Mouse (Mus musculus): Measurements from ENCODE around the gene Zfp91. TPM values are rescaled to one million over a fixed set of nuclear protein-coding genes. Genes with fewer than 3 reads are reported as not detected.

The Zfp91 gene
- total RNA-seq, 2 experiments from 2014 or later, result 81.2 to 83.3 TPM

Other genes with a start within 250 kb of the Zfp91 start
- not detected for gene Gm4952, start 196.2 kb downstream of the Zfp91 start, total RNA-seq (2021)
- gene Glyat, start 162.8 kb downstream of the Zfp91 start, total RNA-seq (2021), result not detected
- gene Olfr1442, start 125.7 kb downstream of the Zfp91 start, total RNA-seq (2021), result not detected
- gene Olfr1443, start 118.0 kb downstream of the Zfp91 start, total RNA-seq (2021), result not detected
- gene Keg1, start 100.3 kb downstream of the Zfp91 start, total RNA-seq (2021), result not detected
- gene Cntf, start 30.5 kb downstream of the Zfp91 start, total RNA-seq (2021), result 1 to 10 TPM; 3.1 to 3.5 TPM
- under 1 TPM; 0.67 to 0.90 TPM for gene Lpxn, start 67 bp upstream of the Zfp91 start, total RNA-seq (2021)
- gene Gm5244, start 50.6 kb upstream of the Zfp91 start, total RNA-seq (2021), result not detected
- not detected for gene Olfr1444, start 61.2 kb upstream of the Zfp91 start, total RNA-seq (2021)
- gene Olfr1445, start 87.7 kb upstream of the Zfp91 start, total RNA-seq (2021), result not detected
- not detected for gene Olfr1446, start 97.4 kb upstream of the Zfp91 start, total RNA-seq (2021)
- not detected for gene Olfr1447, start 107.6 kb upstream of the Zfp91 start, total RNA-seq (2021)
- gene Olfr1448, start 128.3 kb upstream of the Zfp91 start, total RNA-seq (2021), result not detected
- not detected for gene Olfr1449, start 134.7 kb upstream of the Zfp91 start, total RNA-seq (2021)
- gene Olfr1450, start 154.1 kb upstream of the Zfp91 start, total RNA-seq (2021), result not detected
- not detected for gene Olfr1451, start 198.9 kb upstream of the Zfp91 start, total RNA-seq (2021)
- gene Olfr1453, start 232.2 kb upstream of the Zfp91 start, total RNA-seq (2021), result not detected

All from heart, postnatal 4 days (tissue).